Mouse (Mus musculus) testis, adult 2 months (tissue): Measurements from ENCODE around the gene Rnf24.

ENCODE experiments used
- CTCF ChIP-seq: fragments of 200-500 bp; IDR thresholded peaks from 2 replicates; pipeline ENCODE4 v1.5.1; 2012; ENCODE audit warnings: low read depth, mild to moderate bottlenecking, inconsistent platforms, low read length, moderate library complexity; ENCODE audit not compliant: control insufficient read depth, insufficient read depth, insufficient replicate concordance
- POLR2A ChIP-seq: fragments of 200-500 bp; IDR thresholded peaks from 2 replicates; pipeline ENCODE4 v1.6.1; 2012; ENCODE audit warnings: low read depth, mild to moderate bottlenecking, inconsistent platforms, low read length, moderate library complexity; ENCODE audit not compliant: control insufficient read depth

DNA sequence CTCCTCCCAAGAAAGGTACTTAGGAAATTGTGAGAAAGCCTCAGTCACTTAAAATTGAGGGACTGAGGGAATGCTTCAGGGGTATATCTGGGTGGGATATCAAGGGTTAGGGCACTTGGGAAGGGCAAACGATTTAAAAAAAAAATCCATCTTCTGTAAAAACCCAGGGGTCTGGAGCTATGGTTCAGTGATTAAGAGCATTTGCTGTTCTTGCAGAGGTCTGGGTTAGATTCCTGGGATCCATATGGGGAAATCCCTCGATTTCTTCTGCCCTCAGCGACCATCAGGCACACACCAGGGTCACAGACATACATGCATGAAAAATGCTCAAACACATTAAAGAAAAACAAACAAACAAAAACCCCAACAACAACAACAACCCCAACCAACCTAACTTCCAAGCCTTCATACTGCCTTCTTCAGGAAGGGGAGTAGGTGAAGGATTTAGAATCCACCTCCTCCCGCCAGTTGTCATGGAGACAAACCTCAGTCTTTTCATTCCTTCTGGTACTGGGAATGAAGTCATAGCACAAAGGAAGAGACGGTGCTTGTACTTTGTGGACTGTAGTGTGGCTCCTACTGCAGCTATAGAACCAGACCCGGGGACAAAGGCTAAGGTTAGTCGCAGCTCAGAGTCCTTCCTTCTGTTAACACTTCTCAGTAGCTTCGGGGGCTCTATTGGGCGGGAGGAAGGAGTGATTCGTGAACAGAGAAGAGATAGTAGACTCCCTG is 91.0 kb downstream of the Rnf24 start:
- no peak for TF ChIP-seq CTCF
- TF ChIP-seq POLR2A = no peak
